Mouse (Mus musculus) neural tube, embryonic 13.5 days (tissue): ENCODE data around the gene Ccnb1. TPM values are rescaled to one million over a fixed set of nuclear protein-coding genes. Genes with fewer than 3 reads are reported as not detected.

Experiments used
- ATAC-seq: fragments of 200-750 bp; cut with Nextera tagmentation; 2 replicates; pipeline ENCODE4 v1.8.0; 2017; ENCODE audit warnings: low read depth, mild to moderate bottlenecking, moderate TSS enrichment, moderate library complexity
- H3K27ac ChIP-seq: fragments of 300-500 bp; sonication (generic); replicated peaks from 2 replicates; pipeline ENCODE4 v1.5.1; 2015; ENCODE audit warnings: moderate library complexity, mild to moderate bottlenecking, inconsistent platforms
- H3K27me3 ChIP-seq: fragments of 300-500 bp; sonication (generic); 2 replicates; pipeline ENCODE4 v1.6.1; 2015; ENCODE audit warnings: mild to moderate bottlenecking, inconsistent platforms
- H3K36me3 ChIP-seq: fragments of 300-500 bp; sonication (generic); 2 replicates; pipeline ENCODE4 v1.6.1; 2015; ENCODE audit warnings: mild to moderate bottlenecking, inconsistent platforms
- H3K4me1 ChIP-seq: fragments of 300-500 bp; sonication (generic); replicated peaks from 2 replicates; pipeline ENCODE4 v1.6.1; 2015; ENCODE audit warnings: inconsistent platforms
- H3K4me2 ChIP-seq: fragments of 300-500 bp; sonication (generic); 2 replicates; pipeline ENCODE4 v1.6.1; 2015; ENCODE audit warnings: inconsistent platforms, mild to moderate bottlenecking, moderate library complexity
- H3K4me3 ChIP-seq: fragments of 300-500 bp; sonication (generic); 2 replicates; pipeline ENCODE4 v1.5.1; 2015; ENCODE audit warnings: mild to moderate bottlenecking, inconsistent platforms
- H3K9ac ChIP-seq: fragments of 300-500 bp; sonication (generic); 2 replicates; pipeline ENCODE4 v1.6.1; 2015; ENCODE audit warnings: moderate library complexity, mild to moderate bottlenecking, inconsistent platforms
- H3K9me3 ChIP-seq: fragments of 300-500 bp; sonication (generic); 2 replicates; pipeline ENCODE4 v1.6.1; 2016; ENCODE audit warnings: inconsistent platforms
- WGBS: fragments of 180-500 bp; shearing (Covaris S2); methylation state at CpG from one replicate; pipeline ENCODE4 v1.1.7; 2015; 5-methylcytosine and 5-hydroxymethylcytosine counted together
- polyA plus RNA-seq: library from polyadenylated mRNA; unstranded; fragments of >200 nt; fragmentation: Nextera tagmentation; extraction: Ambion mirVana; gene quantifications from 2 replicates; pipeline ENCODE4 v1.2.1, GENCODE M21; 2015

Ccnb1 gene
- 45.2 and 60.2 TPM in 2 replicates for polyA plus RNA-seq

DNA sequence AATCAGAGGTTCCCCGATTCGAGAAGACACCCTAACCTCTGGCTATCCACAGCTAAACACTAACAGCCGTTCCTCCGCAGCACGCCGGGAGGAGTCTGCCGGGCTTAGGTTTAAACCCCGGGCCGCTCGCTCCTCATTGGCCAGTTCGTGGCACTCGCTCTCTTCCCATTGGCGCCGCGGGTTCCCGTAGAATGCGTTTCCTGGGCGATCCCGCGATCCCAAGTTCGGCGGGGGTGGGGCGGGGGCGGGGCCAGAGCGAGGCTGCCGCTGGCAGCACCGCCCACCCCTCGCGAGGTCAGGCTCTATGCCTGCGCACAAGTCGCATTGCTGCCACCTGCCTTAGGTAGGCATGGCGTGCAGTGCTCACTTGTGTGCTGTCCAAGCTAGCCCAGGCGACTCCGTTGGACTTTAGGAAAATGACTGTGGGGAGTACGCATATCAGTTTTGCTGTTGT is at the start of gene Ccnb1:
Ccnb1 (minus strand) TSS at position 157 of the 454 bp plus-strand sequence.
- H3K9me3 ChIP-seq = no peaks in the 10 kb centered on the region
- H3K36me3 ChIP-seq = no peaks in the 10 kb centered on the region
- peak within 1 kb of the TSS; percentile 67 for H3K4me3 ChIP-seq
- H3K4me1 ChIP-seq = peaks cover 24% of the 10 kb centered on the region
- no peak within 1 kb of the TSS for H3K27ac ChIP-seq
- WGBS = under 1% methylated on average over 35 of the region's 35 CpGs
- H3K27me3 ChIP-seq = no peaks in the 10 kb centered on the region
- ATAC-seq = peak; percentile 99
- peak within 1 kb of the TSS; percentile 99 for H3K4me2 ChIP-seq
- H3K9ac ChIP-seq = peak within 1 kb of the TSS; percentile 70

DNA sequence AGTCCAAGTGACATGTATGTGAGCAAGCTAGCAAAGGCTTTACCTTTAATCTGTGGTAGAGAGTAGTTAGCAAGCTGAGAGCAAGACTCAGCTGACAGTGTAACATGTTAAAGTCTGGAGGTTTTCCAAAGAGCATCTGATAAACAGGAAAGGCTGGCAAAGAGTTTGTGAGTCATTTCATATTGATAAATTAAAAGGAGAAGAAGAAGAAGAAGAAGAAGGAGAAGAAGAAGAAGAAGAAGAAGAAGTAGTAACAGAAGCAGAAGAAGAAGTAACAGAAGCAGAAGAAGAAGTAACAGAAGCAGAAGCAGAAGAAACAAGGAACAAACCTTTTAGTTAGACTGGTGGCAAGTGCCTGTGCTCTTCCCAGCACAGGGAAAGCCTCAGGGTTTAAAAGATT is 48.4 kb upstream of the Ccnb1 start:
- Histone ChIP-seq H3K4me2 (no peak overlapping the region), H3K27me3 (no peaks in the 10 kb centered on the region)
- no peak for ATAC-seq

DNA sequence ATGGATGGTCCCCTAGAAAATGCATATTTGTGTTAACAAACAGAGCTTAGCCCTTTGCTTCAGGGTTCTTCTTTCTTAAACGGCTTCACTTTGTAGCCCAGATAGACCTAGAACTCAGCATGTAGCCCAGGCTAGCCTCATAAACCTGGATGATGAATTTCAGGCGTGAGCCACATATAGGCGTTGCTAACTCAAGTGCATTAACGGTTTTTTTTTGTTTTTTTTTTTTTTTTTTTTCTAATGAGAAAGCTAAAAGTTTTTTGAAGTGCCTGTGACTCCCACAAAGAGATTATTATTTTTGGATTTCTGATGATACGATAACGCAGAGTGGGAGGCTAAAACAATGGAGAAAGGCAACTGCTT is 47.3 kb upstream of the Ccnb1 start:
- H3K9me3 ChIP-seq = no peaks in the 10 kb centered on the region
- WGBS = 58% methylated on average over 6 of the region's 6 CpGs
- no peak overlapping the region for H3K27ac ChIP-seq
- peak overlapping the region; percentile 79 for H3K4me2 ChIP-seq
- H3K4me1 ChIP-seq = peaks cover 21% of the 10 kb centered on the region
- H3K9ac ChIP-seq = no peak overlapping the region
- no peak; the same call in 1 of the 2 replicates for ATAC-seq
- no peaks in the 10 kb centered on the region for H3K36me3 ChIP-seq
- no peaks in the 10 kb centered on the region for H3K27me3 ChIP-seq
- H3K4me3 ChIP-seq = peak overlapping the region; percentile 96

More for the DNA sequence above, 48.4 kb upstream of the Ccnb1 start:
- no peak overlapping the region for H3K4me3 ChIP-seq
- peaks cover 21% of the 10 kb centered on the region for H3K4me1 ChIP-seq
- H3K27ac ChIP-seq = no peak overlapping the region
- H3K9me3 ChIP-seq = no peaks in the 10 kb centered on the region
- H3K36me3 ChIP-seq = no peaks in the 10 kb centered on the region
- no peak overlapping the region for H3K9ac ChIP-seq

DNA sequence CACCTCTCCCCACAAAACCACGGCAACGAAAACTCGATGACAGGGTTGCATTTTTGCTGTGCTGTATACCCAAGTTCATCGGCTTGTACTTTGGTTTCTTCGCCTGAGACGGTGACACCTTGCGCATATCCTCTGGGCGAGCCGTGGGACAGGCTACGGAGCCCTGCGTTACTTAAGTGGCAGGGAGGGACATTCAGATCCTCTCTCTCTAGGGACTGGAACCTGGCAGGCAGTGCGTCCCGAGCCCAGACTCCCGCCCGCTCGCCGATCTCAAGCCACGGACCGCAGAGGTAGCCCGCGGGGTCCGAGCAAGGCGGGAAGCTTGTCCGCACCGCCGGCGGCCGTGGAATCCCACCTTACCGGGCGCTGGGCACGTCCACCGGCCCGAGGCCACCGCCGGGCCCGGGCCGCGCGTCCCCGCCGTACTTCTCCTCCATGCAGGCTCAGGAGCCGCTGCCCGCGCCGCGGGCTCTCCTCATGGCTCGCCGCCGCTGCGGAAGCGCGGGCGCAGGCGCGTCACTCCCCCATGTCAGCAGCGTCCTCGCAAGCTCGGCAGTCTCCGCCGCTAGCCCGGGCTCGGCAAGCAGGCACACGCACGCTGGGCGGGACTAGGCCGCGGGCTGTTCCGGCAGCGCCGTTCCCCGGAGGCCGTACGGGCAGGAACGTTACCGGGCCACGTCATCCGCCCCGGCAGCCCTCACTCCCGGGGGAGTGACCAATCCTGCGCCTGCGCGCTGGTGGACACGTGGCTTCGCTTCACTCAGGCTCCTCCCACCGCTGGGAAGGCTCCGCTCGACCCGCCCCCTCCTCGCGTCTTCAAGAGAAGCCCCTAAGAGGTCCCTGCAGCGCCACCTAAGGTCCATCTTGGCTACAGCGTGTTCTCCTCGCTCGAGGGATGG is 46.6 kb upstream of the Ccnb1 start, which contains the start of gene Slc30a5:
Slc30a5 (minus strand) TSS at position 687 of the 899 bp plus-strand sequence.
- ATAC-seq = peak; percentile 96
- H3K4me2 ChIP-seq = peak within 1 kb of the TSS; percentile 79
- H3K27me3 ChIP-seq = no peaks in the 10 kb centered on the region
- under 1% methylated on average over 90 of the region's 94 CpGs for WGBS
- peaks cover 21% of the 10 kb centered on the region for H3K4me1 ChIP-seq
- peak within 1 kb of the TSS; percentile 93 for H3K9ac ChIP-seq
- peak within 1 kb of the TSS; percentile 96 for H3K4me3 ChIP-seq
- H3K27ac ChIP-seq = peak within 1 kb of the TSS; percentile 93
- H3K36me3 ChIP-seq = peaks cover 3% of the 10 kb centered on the region
- no peaks in the 10 kb centered on the region for H3K9me3 ChIP-seq

DNA sequence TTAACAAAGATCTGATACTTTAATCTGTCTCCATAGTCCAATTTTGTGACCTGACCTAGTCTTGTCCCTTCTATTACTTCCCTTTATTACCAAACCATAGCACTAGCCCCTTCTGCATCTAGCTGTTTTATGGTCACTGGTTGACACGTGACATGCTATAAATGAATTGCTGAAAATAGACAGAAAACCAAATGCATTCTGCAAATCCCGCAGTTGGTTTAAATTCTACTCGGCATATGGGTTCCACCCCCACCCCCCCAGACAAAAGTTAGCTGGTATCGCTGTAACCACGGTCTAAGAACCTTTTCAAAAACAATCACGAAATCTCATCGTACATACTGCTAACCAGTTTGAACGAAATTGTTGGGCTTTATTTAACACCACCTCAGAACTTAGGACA is 45.8 kb upstream of the Ccnb1 start:
- 4% methylated on average over 8 of the region's 8 CpGs for WGBS
- H3K4me3 ChIP-seq = peak overlapping the region; percentile 96
- no peaks in the 10 kb centered on the region for H3K27me3 ChIP-seq
- peak overlapping the region; percentile 93 for H3K9ac ChIP-seq
- peak overlapping the region; percentile 93 for H3K27ac ChIP-seq
- peak overlapping the region; percentile 79 for H3K4me2 ChIP-seq
- peaks cover 6% of the 10 kb centered on the region for H3K36me3 ChIP-seq
- no peak for ATAC-seq
- no peaks in the 10 kb centered on the region for H3K9me3 ChIP-seq
- peaks cover 21% of the 10 kb centered on the region for H3K4me1 ChIP-seq

DNA sequence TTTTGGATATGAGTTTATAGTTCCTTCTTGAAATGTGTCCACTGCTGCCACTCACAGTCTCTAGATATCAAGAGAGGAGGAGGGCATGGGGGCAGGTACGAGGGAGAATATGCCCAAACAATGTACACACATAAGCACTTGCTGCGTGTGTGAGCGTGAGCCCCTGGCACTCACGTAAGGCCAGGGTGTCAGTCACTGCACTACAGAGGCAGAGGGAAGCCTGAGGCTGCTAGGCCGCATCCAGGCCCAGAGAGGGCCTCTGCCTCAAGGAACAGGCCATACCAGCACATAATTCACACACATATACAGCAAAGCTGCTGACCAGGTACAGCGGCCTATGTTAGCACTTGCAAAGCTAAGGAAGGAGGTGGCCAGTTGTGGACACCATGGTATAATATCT is 44.8 kb upstream of the Ccnb1 start:
- no peaks in the 10 kb centered on the region for H3K27me3 ChIP-seq
- H3K9ac ChIP-seq = peak overlapping the region; percentile 32; the same call in 1 of the 2 replicates
- H3K9me3 ChIP-seq = no peaks in the 10 kb centered on the region
- peaks cover 21% of the 10 kb centered on the region for H3K4me1 ChIP-seq
- peak overlapping the region; percentile 79 for H3K4me2 ChIP-seq
- H3K36me3 ChIP-seq = peaks cover 12% of the 10 kb centered on the region
- ATAC-seq = no peak
- WGBS = 85% methylated on average over 6 of the region's 6 CpGs
- H3K4me3 ChIP-seq = no peak overlapping the region
- no peak overlapping the region for H3K27ac ChIP-seq

DNA sequence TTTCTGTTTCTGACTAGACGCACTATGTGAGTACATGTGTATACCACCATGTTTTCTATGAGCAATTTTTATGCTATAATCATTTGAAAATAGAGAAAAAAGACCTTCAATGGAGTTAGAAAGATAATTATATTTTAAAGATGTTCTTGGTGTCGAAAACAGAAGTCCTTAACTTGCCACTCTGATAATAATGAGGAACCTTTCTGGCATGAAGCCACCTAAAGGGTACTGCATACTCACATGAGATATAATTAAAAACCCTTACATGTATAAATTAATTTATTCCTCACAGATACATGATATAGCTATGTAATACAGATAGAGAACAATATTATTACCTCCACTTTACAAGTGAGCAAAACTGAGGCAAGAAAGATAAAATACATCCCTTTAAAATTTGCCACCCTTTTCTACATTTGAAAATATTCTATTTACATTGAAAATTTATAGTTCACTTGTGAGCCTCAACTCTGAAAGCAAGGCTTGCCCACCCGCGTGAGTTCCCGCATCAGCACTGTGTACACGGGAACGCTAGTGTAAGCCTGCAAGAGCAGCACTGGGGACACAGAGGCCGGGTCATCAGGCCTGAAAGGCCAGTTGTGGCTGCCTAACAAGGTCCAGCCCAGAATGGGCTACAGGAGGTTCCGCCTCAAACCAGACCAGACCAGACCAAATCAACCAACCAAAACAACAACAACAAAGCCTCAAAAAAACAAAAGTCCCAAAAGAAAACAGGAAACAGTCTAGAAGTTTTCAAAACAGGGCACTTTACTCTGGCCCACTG is 39.4 kb upstream of the Ccnb1 start:
- Histone ChIP-seq H3K27ac (no peak overlapping the region), H3K4me1 (peaks cover 4% of the 10 kb centered on the region), H3K27me3 (no peaks in the 10 kb centered on the region), H3K4me2 (no peak overlapping the region), H3K36me3 (peaks cover 55% of the 10 kb centered on the region), H3K9me3 (no peaks in the 10 kb centered on the region), H3K9ac (no peak overlapping the region), H3K4me3 (no peak overlapping the region)
- 92% methylated on average over 9 of the region's 9 CpGs for WGBS
- no peak for ATAC-seq

DNA sequence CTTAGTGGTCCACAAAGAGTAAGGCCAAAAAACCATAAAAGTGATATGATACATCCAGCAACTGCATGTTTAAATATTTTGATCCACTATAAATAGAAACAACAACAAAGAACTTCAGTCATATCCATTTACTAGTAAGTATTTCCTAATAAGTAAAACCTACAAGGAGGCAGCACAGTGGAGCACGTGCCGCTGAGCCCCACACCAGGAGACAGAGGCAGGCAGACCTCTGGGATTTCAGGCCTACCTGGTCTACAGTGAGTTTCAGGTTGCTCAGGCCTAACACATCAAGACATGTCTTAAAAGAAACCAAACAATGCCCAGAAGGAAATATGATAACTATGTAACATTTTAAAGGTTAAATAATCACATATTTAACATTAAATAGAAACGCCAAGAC is 38.5 kb upstream of the Ccnb1 start:
- H3K9ac ChIP-seq = no peak overlapping the region
- no peak overlapping the region for H3K4me2 ChIP-seq
- no peaks in the 10 kb centered on the region for H3K4me1 ChIP-seq
- H3K9me3 ChIP-seq = no peaks in the 10 kb centered on the region
- H3K4me3 ChIP-seq = no peak overlapping the region
- H3K27me3 ChIP-seq = no peaks in the 10 kb centered on the region
- no peak overlapping the region for H3K27ac ChIP-seq
- peaks cover 62% of the 10 kb centered on the region for H3K36me3 ChIP-seq
- ATAC-seq = no peak
- WGBS = 95% methylated on average over 3 of the region's 3 CpGs

DNA sequence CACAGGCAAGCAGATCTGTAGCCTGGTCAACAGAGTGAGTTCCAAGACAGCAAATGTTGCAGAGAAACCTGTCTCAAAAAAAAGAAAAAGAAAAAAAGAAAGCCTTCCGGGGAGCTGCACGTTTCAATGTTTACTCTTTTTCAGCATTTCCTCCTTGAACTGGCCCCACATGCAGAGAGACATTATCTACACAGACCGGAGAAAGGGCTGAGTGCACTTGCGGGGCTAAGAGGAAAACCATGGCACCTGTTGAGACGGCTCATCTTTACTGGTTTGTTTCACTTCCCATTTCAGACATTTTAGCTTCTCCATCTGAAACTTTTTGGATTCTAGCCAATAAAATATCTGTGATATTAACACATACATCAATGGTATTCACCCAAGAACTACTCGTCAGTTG is 37.9 kb upstream of the Ccnb1 start:
- whole genome bisulfite sequencing = 94% methylated on average over 6 of the region's 6 CpGs
- H3K4me3 ChIP-seq = no peak overlapping the region
- no peaks in the 10 kb centered on the region for H3K27me3 ChIP-seq
- H3K4me2 ChIP-seq = no peak overlapping the region
- no peak for ATAC-seq
- peaks cover 67% of the 10 kb centered on the region for H3K36me3 ChIP-seq
- H3K9me3 ChIP-seq = no peaks in the 10 kb centered on the region
- no peaks in the 10 kb centered on the region for H3K4me1 ChIP-seq
- no peak overlapping the region for H3K9ac ChIP-seq
- no peak overlapping the region for H3K27ac ChIP-seq

DNA sequence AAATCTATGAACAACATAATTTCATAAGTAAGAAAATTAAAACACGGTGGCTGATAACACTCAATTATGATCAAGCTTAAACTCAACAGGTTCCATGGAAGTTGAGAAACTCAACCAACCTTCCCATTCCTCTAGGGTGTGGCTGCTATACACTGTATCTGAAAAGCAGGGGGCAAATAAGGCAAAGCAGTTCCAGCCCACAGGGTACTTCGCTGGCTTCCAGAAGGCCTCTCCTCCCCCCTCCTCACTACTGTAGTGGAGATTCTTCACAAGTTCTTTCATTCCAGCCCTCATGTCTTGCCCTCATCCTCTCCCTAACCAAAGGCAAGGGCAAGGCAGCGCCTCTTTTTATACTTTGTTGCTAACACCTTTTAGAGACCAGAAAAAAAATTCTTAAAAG is 37.5 kb upstream of the Ccnb1 start:
- H3K4me2 ChIP-seq = no peak overlapping the region
- H3K36me3 ChIP-seq = peaks cover 71% of the 10 kb centered on the region
- H3K9ac ChIP-seq = no peak overlapping the region
- no peak overlapping the region for H3K4me3 ChIP-seq
- no peaks in the 10 kb centered on the region for H3K27me3 ChIP-seq
- no peak overlapping the region for H3K27ac ChIP-seq
- no peak for ATAC-seq
- H3K9me3 ChIP-seq = no peaks in the 10 kb centered on the region
- no peaks in the 10 kb centered on the region for H3K4me1 ChIP-seq
- WGBS = 93% methylated on average over 3 of the region's 3 CpGs

DNA sequence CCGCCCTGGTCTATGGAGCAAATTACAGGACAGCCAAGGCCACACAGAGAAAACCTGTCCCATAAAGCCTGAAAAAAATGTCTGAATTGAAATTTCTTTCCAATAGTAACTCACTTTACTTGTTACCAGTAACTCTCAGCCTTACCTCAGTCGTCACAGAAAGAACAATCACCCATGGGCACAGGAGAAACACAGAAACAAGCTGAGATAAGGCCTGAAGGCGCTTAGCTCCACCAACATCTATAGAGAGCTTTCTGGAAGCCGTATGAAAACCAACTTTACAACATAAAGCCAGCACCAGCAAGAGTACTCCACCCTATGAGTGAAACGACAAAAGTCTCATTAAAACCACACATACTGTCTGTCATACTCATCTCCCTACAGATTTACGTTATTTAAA is 28.1 kb upstream of the Ccnb1 start:
- Histone ChIP-seq H3K27me3 (no peaks in the 10 kb centered on the region), H3K9me3 (no peaks in the 10 kb centered on the region), H3K4me2 (no peak overlapping the region), H3K4me3 (no peak overlapping the region), H3K9ac (no peak overlapping the region), H3K36me3 (peaks cover 78% of the 10 kb centered on the region), H3K27ac (no peak overlapping the region), H3K4me1 (no peaks in the 10 kb centered on the region)
- no peak for ATAC-seq
- WGBS = 95% methylated on average over 6 of the region's 6 CpGs

DNA sequence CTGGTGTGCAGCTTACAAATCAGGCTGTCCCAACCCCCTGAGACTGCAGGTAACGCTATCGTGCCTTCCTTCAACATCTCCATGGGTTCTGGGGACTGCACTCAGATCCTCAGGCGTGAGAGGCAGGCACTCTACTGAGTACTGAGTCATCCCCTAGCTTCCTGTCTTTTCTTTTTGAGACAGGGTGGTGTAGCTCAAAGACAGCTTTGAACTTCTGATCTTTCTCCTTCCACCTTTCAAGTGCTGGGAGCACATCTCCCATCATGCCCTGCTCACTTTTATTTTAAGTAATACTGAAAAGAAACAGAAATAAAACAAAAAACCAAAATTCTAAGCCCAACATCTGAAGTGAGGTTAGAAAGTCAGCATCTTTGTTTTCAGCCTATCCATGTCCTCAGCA is 19.4 kb upstream of the Ccnb1 start:
- Histone ChIP-seq H3K9me3 (no peaks in the 10 kb centered on the region), H3K36me3 (peaks cover 81% of the 10 kb centered on the region), H3K9ac (no peak overlapping the region), H3K27me3 (no peaks in the 10 kb centered on the region), H3K4me1 (no peaks in the 10 kb centered on the region), H3K4me2 (no peak overlapping the region), H3K27ac (no peak overlapping the region), H3K4me3 (no peak overlapping the region)
- no peak for ATAC-seq
- WGBS = 96% methylated on average over 3 of the region's 3 CpGs
